35 mouse cellular contexts compared by ENCODE assay signal in the genomic region with DNA sequence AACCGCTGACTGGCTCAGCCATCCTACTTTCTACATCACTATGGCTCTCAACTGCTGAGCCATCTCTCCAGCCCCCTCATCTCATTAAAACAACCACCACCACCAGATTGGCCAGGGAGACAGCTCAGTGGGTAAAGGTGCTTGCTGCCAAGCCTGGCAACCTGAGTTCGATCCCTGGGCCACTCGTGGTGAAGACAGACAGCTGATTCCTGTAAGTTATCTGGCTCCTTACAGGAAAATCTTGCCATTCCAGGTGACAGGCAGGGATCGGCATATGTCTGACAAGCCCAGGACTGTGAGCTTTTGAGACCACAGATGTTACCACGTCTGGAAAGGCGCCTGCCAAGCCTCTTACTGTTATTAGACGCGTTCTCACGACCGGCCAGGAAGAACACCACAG. TPM values are rescaled to one million over a fixed set of nuclear protein-coding genes. Genes with fewer than 3 reads are reported as not detected.
"Had no signal": no experiment of that assay in that cellular context is flagged by ENCODE, and none has a peak within 500 bp of the region (broad histone marks: within the 10 kb centered on the region; RNA-seq: fewer than 3 reads in every experiment).

No protein-coding gene starts in this region.

- DNase-seq: cerebellum, adult 9-10 months; cerebellum, adult 9-11 months; cerebellum, postnatal 14 days; cerebellum, postnatal 25 days; cerebellum, postnatal 36 days; embryo, embryonic 11 days; forebrain, postnatal 0 days; gastrocnemius, adult 2 months; gastrocnemius, postnatal 10 days; gastrocnemius, postnatal 14 days; gastrocnemius, postnatal 25 days; gastrocnemius, postnatal 36 days; heart, adult 11 months; heart, adult 18-20 months; heart, adult 2 months had no signal

- H3K27me3 ChIP-seq: embryonic facial prominence, embryonic 12.5 days; embryonic facial prominence, embryonic 13.5 days; embryonic facial prominence, embryonic 15.5 days; forebrain, embryonic 12.5 days; forebrain, embryonic 13.5 days; forebrain, embryonic 15.5 days had no signal

- H3K4me3 ChIP-seq: embryonic facial prominence, embryonic 10.5 days; embryonic facial prominence, embryonic 12.5 days; embryonic facial prominence, embryonic 13.5 days; embryonic facial prominence, embryonic 15.5 days; erythroblast, embryonic 14.5 days; forebrain, embryonic 10.5 days; forebrain, embryonic 12.5 days; forebrain, embryonic 13.5 days; forebrain, embryonic 15.5 days; gastrocnemius, adult 2 months; heart, adult 2 months had no signal

- H3K27ac ChIP-seq: embryonic facial prominence, embryonic 10.5 days; embryonic facial prominence, embryonic 12.5 days; embryonic facial prominence, embryonic 13.5 days; embryonic facial prominence, embryonic 15.5 days; forebrain, embryonic 10.5 days; forebrain, embryonic 12.5 days; forebrain, embryonic 13.5 days; forebrain, embryonic 15.5 days; gastrocnemius, adult 2 months; heart, adult 2 months had no signal

- H3K9me3 ChIP-seq: embryonic facial prominence, embryonic 10.5 days; embryonic facial prominence, embryonic 12.5 days; embryonic facial prominence, embryonic 13.5 days; embryonic facial prominence, embryonic 15.5 days; forebrain, embryonic 10.5 days; forebrain, embryonic 12.5 days; forebrain, embryonic 13.5 days; forebrain, embryonic 15.5 days had no signal

- H3K9ac ChIP-seq: embryonic facial prominence, embryonic 12.5 days; embryonic facial prominence, embryonic 13.5 days; embryonic facial prominence, embryonic 15.5 days; forebrain, embryonic 12.5 days; forebrain, embryonic 13.5 days; forebrain, embryonic 15.5 days; forebrain, postnatal 0 days had no signal

- H3K4me1 ChIP-seq: embryonic facial prominence, embryonic 12.5 days; embryonic facial prominence, embryonic 13.5 days; embryonic facial prominence, embryonic 15.5 days; forebrain, embryonic 12.5 days; forebrain, embryonic 13.5 days; forebrain, embryonic 15.5 days had no signal

- H3K36me3 ChIP-seq: forebrain, embryonic 15.5 days had no signal

- ATAC-seq: forebrain, embryonic 13.5 days; forebrain, embryonic 14.5 days; forebrain, embryonic 15.5 days; forebrain, embryonic 16.5 days; forebrain, postnatal 0 days had no signal

RNA-seq across cellular contexts. Expression of a gene that starts 9.6 kb away (rescaled TPM):
- total RNA-seq: common myeloid progenitor, adult 5-6 weeks had no signal

RNA-seq across cellular contexts. Expression of a gene that starts 31.9 kb away (rescaled TPM):
- total RNA-seq: common myeloid progenitor, adult 5-6 weeks; gastrocnemius, adult 18-20 months; gastrocnemius, adult 2 months; gastrocnemius, adult 8-10 months; gastrocnemius, postnatal 10 days; gastrocnemius, postnatal 14 days; gastrocnemius, postnatal 25 days; gastrocnemius, postnatal 36 days; gastrocnemius, postnatal 4 days; granulocyte monocyte progenitor cell, adult 5-6 weeks; heart, adult 18-20 months; heart, adult 2 months; heart, adult 8-10 months had no signal
- polyA plus RNA-seq: embryonic facial prominence, embryonic 10.5 days; embryonic facial prominence, embryonic 11.5 days; embryonic facial prominence, embryonic 12.5 days; erythroblast, embryonic 14.5 days; forebrain, embryonic 10.5 days; forebrain, embryonic 11.5 days; forebrain, embryonic 12.5 days; forebrain, embryonic 13.5 days; forebrain, embryonic 15.5 days; forebrain, embryonic 16.5 days; forebrain, postnatal 0 days; frontal cortex, adult 2 months; heart, adult 2 months had no signal

RNA-seq across cellular contexts. Expression of a gene that starts 32.8 kb away (rescaled TPM):
- total RNA-seq: forebrain, postnatal 0 days had no signal
- polyA plus RNA-seq: embryonic facial prominence, embryonic 10.5 days; forebrain, embryonic 10.5 days; forebrain, embryonic 11.5 days; forebrain, embryonic 12.5 days; forebrain, embryonic 13.5 days; forebrain, embryonic 14.5 days; forebrain, embryonic 15.5 days; forebrain, embryonic 16.5 days; forebrain, postnatal 0 days had no signal
